Mouse (Mus musculus) kidney, adult 18-20 months (tissue): ENCODE data around the gene Matk.

Experiments
- DNase-seq: peaks from one replicate; pipeline ENCODE4 v3.0.0; 2021

Matk gene

GRCm38 (mm10) chr10:81287513-81288157 is 34.9 kb downstream of the Matk start:
- peak; percentile 62 for DNase-seq

- DNase-seq, result peak; percentile 51
These were observed 35.9 kb downstream of the Matk start for GRCm38 (mm10) chr10:81288601-81289000.

GRCm38 (mm10) chr10:81289278-81289677 is 36.5 kb downstream of the Matk start:
- DNase-seq, result peak; percentile 65

- DNase-seq, result peak; percentile 53
These were observed 37.1 kb downstream of the Matk start for GRCm38 (mm10) chr10:81289811-81290210.

- DNase-seq, result peak; percentile 55
These were observed 38.1 kb downstream of the Matk start for GRCm38 (mm10) chr10:81290698-81291460.

GRCm38 (mm10) chr10:81291511-81292104 is 38.9 kb downstream of the Matk start, which contains the start of gene Tjp3:
Gene Tjp3, minus strand, starts transcription at chr10:81291581.
- no peak for DNase-seq

- peak; percentile 100 for DNase-seq
These were observed 40.0 kb downstream of the Matk start, which contains the start of gene Pip5k1c for GRCm38 (mm10) chr10:81292554-81293333. Gene Pip5k1c, plus strand, starts transcription at chr10:81292963.

GRCm38 (mm10) chr10:81293334-81294030 is 40.7 kb downstream of the Matk start:
- no peak for DNase-seq

GRCm38 (mm10) chr10:81294442-81294841 is 41.7 kb downstream of the Matk start:
- DNase-seq, result no peak

- DNase-seq, result no peak
These were observed 42.5 kb downstream of the Matk start for GRCm38 (mm10) chr10:81295185-81295584.

- DNase-seq, result no peak
These were observed 44.5 kb downstream of the Matk start for GRCm38 (mm10) chr10:81297246-81297645.

- DNase-seq, result peak; percentile 69
These were observed 45.1 kb downstream of the Matk start for GRCm38 (mm10) chr10:81297845-81298244.

GRCm38 (mm10) chr10:81298369-81299100 is 45.8 kb downstream of the Matk start:
- DNase-seq, result no peak

GRCm38 (mm10) chr10:81299585-81300351 is 47.0 kb downstream of the Matk start:
- DNase-seq, result peak; percentile 79

- no peak for DNase-seq
These were observed 47.7 kb downstream of the Matk start for GRCm38 (mm10) chr10:81300352-81300907.

GRCm38 (mm10) chr10:81301321-81301720 is 48.6 kb downstream of the Matk start:
- DNase-seq, result no peak

GRCm38 (mm10) chr10:81302288-81302687 is 49.6 kb downstream of the Matk start:
- no peak for DNase-seq

- peak; percentile 31 for DNase-seq
These were observed 50.1 kb downstream of the Matk start for GRCm38 (mm10) chr10:81302781-81303218.

- DNase-seq, result no peak
These were observed 50.5 kb downstream of the Matk start for GRCm38 (mm10) chr10:81303258-81303657.

GRCm38 (mm10) chr10:81303761-81304160 is 51.0 kb downstream of the Matk start:
- DNase-seq, result no peak
